Mouse (Mus musculus) erythroblast, adult 5-6 weeks (primary cell): ENCODE results near the gene Sec14l3. TPM values are rescaled to one million over a fixed set of nuclear protein-coding genes. Genes with fewer than 3 reads are reported as not detected.

Source experiments
- ATAC-seq: replicated peaks from 2 replicates; pipeline ENCODE4 v1.8.0; 2016; ENCODE audit warnings: moderate number of reproducible peaks, mild to moderate bottlenecking, moderate TSS enrichment, inconsistent platforms; ENCODE audit not compliant: poor library complexity, low FRiP score, severe bottlenecking
- total RNA-seq, 2 experiments: library from RNA; stranded (forward) in 1 of 2; stranded (reverse) in 1 of 2; fragments of 150-400 nt in 1 of 2; fragments of 200-764, 138-1000 nt in 1 of 2; gene quantifications; 2 replicates each; pipeline versions ENCODE4 v1.2.3 to v1.2.4; 2015 to 2017; ENCODE audit warnings: low replicate concordance in 2 of 2

Gene Sec14l3
- total RNA-seq, 2 experiments from 2014 or later, result not detected

DNA sequence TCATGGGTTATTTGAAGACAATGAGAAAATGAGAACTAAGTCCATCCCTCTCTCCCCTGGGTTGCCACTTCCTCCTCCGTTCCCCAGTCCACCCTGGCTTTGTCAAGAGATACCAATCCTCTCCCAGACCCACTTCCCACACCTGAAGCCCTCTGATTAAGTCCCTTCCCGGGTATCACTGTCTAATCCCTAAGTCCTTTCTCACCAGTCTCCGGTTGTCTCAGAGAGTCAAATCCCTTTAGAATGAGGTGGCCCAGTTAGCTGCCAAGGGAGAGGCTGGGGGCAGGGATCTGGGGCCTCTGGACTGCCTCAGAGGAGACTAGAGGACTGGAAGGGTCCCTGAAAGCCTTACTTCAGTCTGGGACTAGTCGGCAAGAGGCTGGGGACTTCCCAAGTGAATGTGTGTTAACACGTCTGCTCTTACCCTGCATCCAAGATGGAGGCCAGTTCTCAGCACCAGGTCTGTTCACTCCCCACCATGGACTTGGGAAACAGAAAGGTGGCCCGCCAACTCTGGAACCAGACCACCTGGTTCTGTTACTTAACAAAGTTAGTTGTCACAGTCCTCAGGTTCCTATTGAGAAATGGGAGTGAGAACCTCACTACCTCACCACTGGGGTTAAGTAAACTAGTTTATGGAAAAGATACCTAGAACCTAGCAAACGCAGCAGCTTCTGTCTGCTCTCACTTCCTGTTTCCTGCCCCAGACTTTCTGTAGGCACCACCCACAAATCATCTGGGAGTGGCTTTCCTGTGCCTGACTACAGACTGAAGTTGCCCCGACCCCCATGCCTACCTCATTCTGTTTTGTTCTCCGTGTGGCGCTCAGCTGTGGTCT, 58.3 kb downstream of the Sec14l3 start, which contains the start of gene Sec14l2:
Sec14l2 (minus strand) TSS at position 674 of the 838 bp plus-strand sequence.
- no peak for ATAC-seq

DNA sequence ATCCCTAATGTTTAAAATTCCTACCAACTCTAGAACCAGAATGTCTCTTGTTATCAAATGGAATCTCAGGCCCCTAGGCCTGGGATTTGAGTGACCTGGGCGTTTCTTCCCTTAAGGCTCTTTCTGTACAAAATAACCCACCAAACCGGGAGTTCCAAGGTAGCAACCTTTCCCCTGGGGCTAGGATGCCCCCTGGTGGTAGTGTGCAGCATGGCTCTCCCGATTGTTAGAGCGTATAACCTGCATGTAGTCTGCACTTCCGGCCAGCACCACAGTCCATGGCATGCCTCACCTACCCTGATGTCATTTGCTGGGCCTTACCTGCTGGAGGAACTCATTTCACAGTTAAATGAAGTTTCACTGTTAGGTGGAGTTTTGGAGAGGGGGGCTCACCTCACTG, 59.3 kb downstream of the Sec14l3 start:
- ATAC-seq, result peak; percentile 76

DNA sequence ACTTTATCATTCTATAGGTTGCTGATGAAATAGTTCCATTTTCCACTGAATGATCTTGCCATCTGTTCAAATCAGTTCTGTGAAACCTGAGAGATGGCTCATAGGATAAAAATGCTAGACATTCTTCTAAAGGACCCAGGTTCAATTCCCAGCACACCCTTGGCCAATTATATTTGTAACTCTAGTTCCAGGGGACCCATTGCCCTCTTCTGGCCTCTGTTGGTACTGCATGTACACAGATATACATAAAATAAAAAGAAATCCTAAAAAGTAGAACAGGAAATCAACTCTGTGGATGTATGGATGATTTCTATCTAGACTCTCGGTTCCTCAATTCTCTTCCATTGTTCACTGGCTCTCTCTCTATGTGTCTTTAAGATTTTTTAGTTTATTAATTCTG, 62.4 kb downstream of the Sec14l3 start:
- no peak for ATAC-seq

Other genes with a start within 250 kb of the Sec14l3 start
- gene Osbp2, start 200.9 kb upstream of the Sec14l3 start, total RNA-seq (2015; ENCODE audit: low replicate concordance), result not detected in 2 replicates
- gene Osbp2, start 200.9 kb upstream of the Sec14l3 start, total RNA-seq (2017; ENCODE audit: low replicate concordance), result not detected in 2 replicates
- not detected in 2 replicates for gene 4921536K21Rik, start 169.7 kb upstream of the Sec14l3 start, total RNA-seq (2015; ENCODE audit: low replicate concordance)
- gene 4921536K21Rik, start 169.7 kb upstream of the Sec14l3 start, total RNA-seq (2017; ENCODE audit: low replicate concordance), result not detected in 2 replicates
- not detected in 2 replicates for gene Dusp18, start 169.6 kb upstream of the Sec14l3 start, total RNA-seq (2015; ENCODE audit: low replicate concordance)
- 0.09 TPM in 1 of 2 replicates, not detected in the other for gene Dusp18, start 169.6 kb upstream of the Sec14l3 start, total RNA-seq (2017; ENCODE audit: low replicate concordance)
- gene Slc35e4, start 150.2 kb upstream of the Sec14l3 start, total RNA-seq (2015; ENCODE audit: low replicate concordance), result 0.38 and 0.63 TPM in 2 replicates
- gene Slc35e4, start 150.2 kb upstream of the Sec14l3 start, total RNA-seq (2017; ENCODE audit: low replicate concordance), result not detected in 2 replicates
- 33.4 and 50.3 TPM in 2 replicates for gene Tcn2, start 132.7 kb upstream of the Sec14l3 start, total RNA-seq (2015; ENCODE audit: low replicate concordance)
- gene Tcn2, start 132.7 kb upstream of the Sec14l3 start, total RNA-seq (2017; ENCODE audit: low replicate concordance), result 12.0 and 20.8 TPM in 2 replicates
- gene Pes1, start 100.9 kb upstream of the Sec14l3 start, total RNA-seq (2015; ENCODE audit: low replicate concordance), result 11.3 and 15.0 TPM in 2 replicates
- gene Pes1, start 100.9 kb upstream of the Sec14l3 start, total RNA-seq (2017; ENCODE audit: low replicate concordance), result 19.0 and 20.4 TPM in 2 replicates
- gene 4930556J24Rik, start 88.1 kb upstream of the Sec14l3 start, total RNA-seq (2015; ENCODE audit: low replicate concordance), result not detected in 2 replicates
- gene 4930556J24Rik, start 88.1 kb upstream of the Sec14l3 start, total RNA-seq (2017; ENCODE audit: low replicate concordance), result not detected in 2 replicates
- not detected in 2 replicates for gene Gal3st1, start 81.2 kb upstream of the Sec14l3 start, total RNA-seq (2015; ENCODE audit: low replicate concordance)
- gene Gal3st1, start 81.2 kb upstream of the Sec14l3 start, total RNA-seq (2017; ENCODE audit: low replicate concordance), result not detected in 2 replicates
- not detected in 2 replicates for gene Sec14l4, start 33.4 kb upstream of the Sec14l3 start, total RNA-seq (2015; ENCODE audit: low replicate concordance)
- not detected in 2 replicates for gene Sec14l4, start 33.4 kb upstream of the Sec14l3 start, total RNA-seq (2017; ENCODE audit: low replicate concordance)
- gene Mtfp1, start 30.6 kb downstream of the Sec14l3 start, total RNA-seq (2015; ENCODE audit: low replicate concordance), result 1.9 and 8.2 TPM in 2 replicates
- gene Mtfp1, start 30.6 kb downstream of the Sec14l3 start, total RNA-seq (2017; ENCODE audit: low replicate concordance), result 3.7 and 5.6 TPM in 2 replicates
- gene Sec14l2, start 58.6 kb downstream of the Sec14l3 start, total RNA-seq (2015; ENCODE audit: low replicate concordance), result 1.5 and 7.7 TPM in 2 replicates
- gene Sec14l2, start 58.6 kb downstream of the Sec14l3 start, total RNA-seq (2017; ENCODE audit: low replicate concordance), result 2.5 and 9.9 TPM in 2 replicates
- 1.5 and 2.5 TPM in 2 replicates for gene Rnf215, start 70.4 kb downstream of the Sec14l3 start, total RNA-seq (2015; ENCODE audit: low replicate concordance)
- 4.7 and 8.6 TPM in 2 replicates for gene Rnf215, start 70.4 kb downstream of the Sec14l3 start, total RNA-seq (2017; ENCODE audit: low replicate concordance)
- gene Ccdc157, start 95.5 kb downstream of the Sec14l3 start, total RNA-seq (2015; ENCODE audit: low replicate concordance), result 0.21 and 0.77 TPM in 2 replicates
- 1.0 and 1.3 TPM in 2 replicates for gene Ccdc157, start 95.5 kb downstream of the Sec14l3 start, total RNA-seq (2017; ENCODE audit: low replicate concordance)
- 12.7 and 19.6 TPM in 2 replicates for gene Sf3a1, start 95.5 kb downstream of the Sec14l3 start, total RNA-seq (2015; ENCODE audit: low replicate concordance)
- gene Sf3a1, start 95.5 kb downstream of the Sec14l3 start, total RNA-seq (2017; ENCODE audit: low replicate concordance), result 10.8 and 18.4 TPM in 2 replicates
- 1.7 and 3.5 TPM in 2 replicates for gene Tbc1d10a, start 121.9 kb downstream of the Sec14l3 start, total RNA-seq (2015; ENCODE audit: low replicate concordance)
- gene Tbc1d10a, start 121.9 kb downstream of the Sec14l3 start, total RNA-seq (2017; ENCODE audit: low replicate concordance), result 0.42 and 1.4 TPM in 2 replicates
- not detected in 2 replicates for gene Castor1, start 153.4 kb downstream of the Sec14l3 start, total RNA-seq (2015; ENCODE audit: low replicate concordance)
- not detected in 2 replicates for gene Castor1, start 153.4 kb downstream of the Sec14l3 start, total RNA-seq (2017; ENCODE audit: low replicate concordance)
- 2.1 and 4.4 TPM in 2 replicates for gene Osm, start 171.6 kb downstream of the Sec14l3 start, total RNA-seq (2015; ENCODE audit: low replicate concordance)
- 2.1 and 6.4 TPM in 2 replicates for gene Osm, start 171.6 kb downstream of the Sec14l3 start, total RNA-seq (2017; ENCODE audit: low replicate concordance)
- not detected in 2 replicates for gene Lif, start 192.7 kb downstream of the Sec14l3 start, total RNA-seq (2015; ENCODE audit: low replicate concordance)
- gene Lif, start 192.7 kb downstream of the Sec14l3 start, total RNA-seq (2017; ENCODE audit: low replicate concordance), result not detected in 2 replicates